Mouse (Mus musculus): ENCODE results near the gene Gm2007. TPM values are rescaled to one million over a fixed set of nuclear protein-coding genes. Genes with fewer than 3 reads are reported as not detected.
"Not testable (repeated sequence)": the region's sequence is repeated elsewhere in the genome, so short reads cannot be mapped to it uniquely, and the experiment has no call there.

The Gm2007 gene
- not detected in 2 replicates for polyA plus RNA-seq (2014; fragmentation: Nextera tagmentation; extraction: Ambion mirVana)

- not testable (repeated sequence) for H3K27me3 ChIP-seq (ENCODE audit: control insufficient read depth, insufficient read depth, low read length); H3K9me3 ChIP-seq (replicated peaks; ENCODE audit: control insufficient read depth, low read length); H3K27ac ChIP-seq (ENCODE audit: low read depth, low read length); H3K4me3 ChIP-seq (ENCODE audit: low read depth, low read length); ATAC-seq (replicated peaks; ENCODE audit: insufficient number of reproducible peaks, low FRiP score, low TSS enrichment); H3K9ac ChIP-seq (ENCODE audit: low read depth, low read length); H3K36me3 ChIP-seq (ENCODE audit: control insufficient read depth, insufficient read depth, low read length); H3K4me1 ChIP-seq (ENCODE audit: control insufficient read depth, insufficient read depth, low read length); H3K4me2 ChIP-seq
- WGBS (ENCODE audit: insufficient replicate concordance) = no CpG with 5 or more reads among the region's 2 CpGs
Measured at GRCm38 (mm10) chr2:175741237-175741636, at the start of gene Gm2007. Gm2007 (plus strand) TSS chr2:175741537.

GRCm38 (mm10) chr2:175703546-175703945, 37.8 kb upstream of the Gm2007 start, which contains the start of gene Zfp969:
Zfp969 (minus strand) TSS chr2:175703646.
- H3K4me3 ChIP-seq (ENCODE audit: low read depth, low read length); H3K27ac ChIP-seq (ENCODE audit: low read depth, low read length); H3K4me2 ChIP-seq; H3K9me3 ChIP-seq (replicated peaks; ENCODE audit: control insufficient read depth, low read length); H3K36me3 ChIP-seq (ENCODE audit: control insufficient read depth, insufficient read depth, low read length); H3K27me3 ChIP-seq (ENCODE audit: control insufficient read depth, insufficient read depth, low read length); H3K4me1 ChIP-seq (ENCODE audit: control insufficient read depth, insufficient read depth, low read length); H3K9ac ChIP-seq (ENCODE audit: low read depth, low read length); ATAC-seq (replicated peaks; ENCODE audit: insufficient number of reproducible peaks, low FRiP score, low TSS enrichment): not testable (repeated sequence)
- no CpG with 5 or more reads among the region's 9 CpGs for WGBS (ENCODE audit: insufficient replicate concordance)

GRCm38 (mm10) chr2:175800993-175801392, 59.7 kb downstream of the Gm2007 start, which contains the start of gene Gm14288:
Gm14288 (minus strand) TSS chr2:175801093.
- not testable (repeated sequence) for ATAC-seq (replicated peaks; ENCODE audit: insufficient number of reproducible peaks, low FRiP score, low TSS enrichment); H3K27ac ChIP-seq (ENCODE audit: low read depth, low read length); H3K9me3 ChIP-seq (replicated peaks; ENCODE audit: control insufficient read depth, low read length); H3K27me3 ChIP-seq (ENCODE audit: control insufficient read depth, insufficient read depth, low read length); H3K4me3 ChIP-seq (ENCODE audit: low read depth, low read length); H3K9ac ChIP-seq (ENCODE audit: low read depth, low read length); H3K4me1 ChIP-seq (ENCODE audit: control insufficient read depth, insufficient read depth, low read length); H3K4me2 ChIP-seq; H3K36me3 ChIP-seq (ENCODE audit: control insufficient read depth, insufficient read depth, low read length)
- WGBS (ENCODE audit: insufficient replicate concordance) = no CpG with 5 or more reads among the region's 6 CpGs

Other genes with a start within 250 kb of the Gm2007 start
- not detected in 2 replicates for gene Gm11007, start 97.6 kb upstream of the Gm2007 start, polyA plus RNA-seq (2014; fragmentation: Nextera tagmentation; extraction: Ambion mirVana)
- 10.5 and 16.8 TPM in 2 replicates for gene Zfp969, start 37.9 kb upstream of the Gm2007 start, polyA plus RNA-seq (2014; fragmentation: Nextera tagmentation; extraction: Ambion mirVana)
- gene Gm14288, start 59.6 kb downstream of the Gm2007 start, polyA plus RNA-seq (2014; fragmentation: Nextera tagmentation; extraction: Ambion mirVana) = 3.0 and 5.5 TPM in 2 replicates
- gene Gm6710, start 127.7 kb downstream of the Gm2007 start, polyA plus RNA-seq (2014; fragmentation: Nextera tagmentation; extraction: Ambion mirVana) = 20.9 and 21.3 TPM in 2 replicates
- 3.8 and 4.9 TPM in 2 replicates for gene Zfp966, start 189.6 kb downstream of the Gm2007 start, polyA plus RNA-seq (2014; fragmentation: Nextera tagmentation; extraction: Ambion mirVana)
- 22.3 and 24.6 TPM in 2 replicates for gene Gm2026, start 223.8 kb downstream of the Gm2007 start, polyA plus RNA-seq (2014; fragmentation: Nextera tagmentation; extraction: Ambion mirVana)

All from heart, embryonic 11.5 days (tissue).